Mouse (Mus musculus) erythroblast, embryonic 14.5 days (primary cell): ENCODE results near the gene Gm20521.

Experiments
- GATA1 ChIP-seq: IDR thresholded peaks from 2 replicates; pipeline ENCODE4 v1.6.1; 2012; ENCODE audit warnings: low read length, inconsistent platforms, mixed read lengths
- TAL1 ChIP-seq: IDR thresholded peaks from 3 replicates; pipeline ENCODE4 v1.6.1; 2012; ENCODE audit warnings: low read length, inconsistent platforms, mixed read lengths

DNA sequence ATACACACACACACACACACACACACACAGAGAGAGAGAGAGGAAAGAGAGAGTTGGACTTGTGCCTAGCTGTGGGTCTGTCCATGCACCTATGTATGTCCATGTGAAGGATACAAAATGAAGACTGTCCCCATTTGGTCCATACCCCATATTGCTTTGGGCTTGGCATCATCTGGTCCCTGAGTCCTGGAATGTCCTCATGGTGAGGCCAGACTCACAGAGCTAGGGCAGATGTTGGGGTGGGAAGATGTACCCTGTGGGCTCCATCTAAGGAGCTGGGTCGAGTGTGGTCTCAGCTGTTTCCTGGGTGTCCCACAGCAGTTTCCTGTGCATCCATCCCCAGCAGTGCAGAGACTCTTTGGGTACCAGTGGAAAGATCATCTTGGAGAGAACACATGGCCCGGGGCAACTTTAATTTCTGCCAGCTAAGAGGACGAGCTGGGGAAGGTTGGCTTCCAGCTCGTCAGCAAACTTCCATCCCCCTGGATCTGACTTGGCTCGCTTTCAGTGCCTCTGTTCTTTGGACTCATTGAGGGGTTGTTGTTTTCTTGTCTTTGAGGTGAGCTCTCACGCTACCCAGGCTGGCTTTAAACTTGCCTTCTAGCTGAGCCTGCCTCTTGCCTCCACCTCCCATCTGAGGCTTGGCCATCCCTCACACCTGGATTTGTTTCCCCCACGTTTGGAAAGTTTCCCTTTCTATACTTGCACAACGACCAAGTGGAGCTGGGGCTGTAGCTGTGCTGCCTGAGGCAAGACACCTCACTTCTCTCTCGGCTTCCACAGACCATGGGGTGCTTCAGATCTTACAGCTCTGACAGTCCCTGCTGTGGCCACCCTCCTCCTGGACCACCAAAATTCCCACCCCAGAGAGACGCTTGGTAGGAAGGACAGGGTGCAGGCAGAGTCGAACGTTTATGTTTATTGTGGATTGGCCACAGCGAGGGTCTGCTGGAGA, 58.1 kb downstream of the Gm20521 start:
- TF ChIP-seq TAL1 (no peak), GATA1 (no peak)
